Mouse (Mus musculus) left cerebral cortex, adult 11 months (tissue): ENCODE measurements around the gene Irs3.
"Not testable (repeated sequence)": the region's sequence is repeated elsewhere in the genome, so short reads cannot be mapped to it uniquely, and the experiment has no call there.

Source experiments
- DNase-seq: peaks from one replicate; pipeline ENCODE4 v3.0.0; 2022; ENCODE audit warnings: low spot score

Irs3 gene

GRCm38 (mm10) chr5:137623937-137624530, 21.5 kb downstream of the Irs3 start:
- no peak for DNase-seq

GRCm38 (mm10) chr5:137615347-137615746, 30.2 kb downstream of the Irs3 start:
- no peak for DNase-seq

- not testable (repeated sequence) for DNase-seq
These were observed 30.6 kb downstream of the Irs3 start for GRCm38 (mm10) chr5:137614921-137615320.

- DNase-seq, result no peak
These were observed 32.0 kb downstream of the Irs3 start, which contains the start of gene Pcolce for GRCm38 (mm10) chr5:137613550-137613949. Gene Pcolce, minus strand, starts transcription at chr5:137613784.

GRCm38 (mm10) chr5:137613076-137613475, 32.4 kb downstream of the Irs3 start:
- no peak for DNase-seq

GRCm38 (mm10) chr5:137611245-137611602, 34.3 kb downstream of the Irs3 start:
- no peak for DNase-seq

- DNase-seq, result no peak
These were observed 34.8 kb downstream of the Irs3 start for GRCm38 (mm10) chr5:137610548-137611244.

- DNase-seq, result no peak
These were observed 35.5 kb downstream of the Irs3 start for GRCm38 (mm10) chr5:137610056-137610455.

- DNase-seq, result no peak
These were observed 36.2 kb downstream of the Irs3 start for GRCm38 (mm10) chr5:137609292-137609691.

- DNase-seq, result no peak
These were observed 36.8 kb downstream of the Irs3 start for GRCm38 (mm10) chr5:137608654-137609190.

GRCm38 (mm10) chr5:137607860-137608653, 37.5 kb downstream of the Irs3 start:
- no peak for DNase-seq

- no peak for DNase-seq
These were observed 44.2 kb downstream of the Irs3 start for GRCm38 (mm10) chr5:137601365-137601729.

GRCm38 (mm10) chr5:137600619-137601364, 44.7 kb downstream of the Irs3 start, which contains the start of gene Mospd3:
Gene Mospd3, minus strand, starts transcription at chr5:137601058.
- DNase-seq, result peak; percentile 93

- no peak for DNase-seq
These were observed 45.3 kb downstream of the Irs3 start for GRCm38 (mm10) chr5:137600281-137600618.

GRCm38 (mm10) chr5:137599600-137599999, 45.9 kb downstream of the Irs3 start:
- DNase-seq, result no peak

GRCm38 (mm10) chr5:137598100-137598826, 47.3 kb downstream of the Irs3 start:
- no peak for DNase-seq

GRCm38 (mm10) chr5:137597625-137598024, 47.9 kb downstream of the Irs3 start:
- no peak for DNase-seq

GRCm38 (mm10) chr5:137596601-137597261, 48.8 kb downstream of the Irs3 start:
- DNase-seq, result no peak

GRCm38 (mm10) chr5:137595921-137596320, 49.6 kb downstream of the Irs3 start:
- no peak for DNase-seq
